Mouse (Mus musculus) midbrain, embryonic 13.5 days (tissue): ENCODE measurements at regions not wholly inside any gene's neighbourhood (a gene's known extent, or its start where the extent isn't known, plus 50 kb on each side); places are given as distances from the start of the nearest gene placed in this dataset.

ENCODE experiments used
- ATAC-seq: fragments of 200-750 bp; cut with Nextera tagmentation; 2 replicates; pipeline ENCODE4 v1.8.0; 2017; ENCODE audit warnings: mild to moderate bottlenecking, moderate TSS enrichment, moderate library complexity
- H3K27ac ChIP-seq: fragments of 300-500 bp; sonication (generic); 2 replicates; pipeline ENCODE4 v1.5.1; 2015; ENCODE audit warnings: inconsistent platforms, mild to moderate bottlenecking, moderate library complexity
- H3K27me3 ChIP-seq: fragments of 300-500 bp; sonication (generic); 2 replicates; pipeline ENCODE4 v1.6.1; 2015; ENCODE audit warnings: mild to moderate bottlenecking, inconsistent platforms
- H3K36me3 ChIP-seq: fragments of 300-500 bp; sonication (generic); 2 replicates; pipeline ENCODE4 v1.6.1; 2015; ENCODE audit warnings: mild to moderate bottlenecking, inconsistent platforms
- H3K4me1 ChIP-seq: fragments of 300-500 bp; sonication (generic); replicated peaks from 2 replicates; pipeline ENCODE4 v1.6.1; 2015; ENCODE audit warnings: inconsistent platforms
- H3K4me2 ChIP-seq: fragments of 300-500 bp; sonication (generic); replicated peaks from 2 replicates; pipeline ENCODE4 v1.6.1; 2015; ENCODE audit warnings: moderate library complexity, mild to moderate bottlenecking, inconsistent platforms
- H3K4me3 ChIP-seq: fragments of 300-500 bp; sonication (generic); replicated peaks from 2 replicates; pipeline ENCODE4 v1.5.1; 2015; ENCODE audit warnings: mild to moderate bottlenecking, inconsistent platforms
- H3K9ac ChIP-seq: fragments of 300-500 bp; sonication (generic); replicated peaks from 2 replicates; pipeline ENCODE4 v1.6.1; 2015; ENCODE audit warnings: mild to moderate bottlenecking, inconsistent platforms
- H3K9me3 ChIP-seq: fragments of 300-500 bp; sonication (generic); 2 replicates; pipeline ENCODE4 v1.6.1; 2016; ENCODE audit warnings: mild to moderate bottlenecking, inconsistent platforms
- WGBS: fragments of 180-500 bp; shearing (Covaris S2); methylation state at CpG from one replicate; pipeline ENCODE4 v1.1.7; 2015; 5-methylcytosine and 5-hydroxymethylcytosine counted together

GRCm38 (mm10) chr10:56453578-56454069 is 76.5 kb downstream of the Gja1 start:
- H3K9me3 ChIP-seq, result no peaks in the 10 kb centered on the region
- H3K27me3 ChIP-seq, result no peaks in the 10 kb centered on the region
- no peaks in the 10 kb centered on the region for H3K36me3 ChIP-seq
- ATAC-seq, result peak; percentile 56; the same call in 1 of the 2 replicates
- H3K9ac ChIP-seq, result no peak overlapping the region
- H3K4me2 ChIP-seq, result no peak overlapping the region
- H3K4me1 ChIP-seq, result no peaks in the 10 kb centered on the region
- WGBS, result 89% methylated on average over 4 of the region's 4 CpGs
- no peak overlapping the region for H3K27ac ChIP-seq
- no peak overlapping the region for H3K4me3 ChIP-seq

- Histone ChIP-seq H3K9ac (no peak overlapping the region), H3K27me3 (no peaks in the 10 kb centered on the region), H3K4me1 (no peaks in the 10 kb centered on the region), H3K36me3 (no peaks in the 10 kb centered on the region), H3K4me3 (no peak overlapping the region), H3K27ac (no peak overlapping the region), H3K4me2 (no peak overlapping the region), H3K9me3 (no peaks in the 10 kb centered on the region)
- 93% methylated on average over 2 of the region's 2 CpGs for WGBS
- ATAC-seq, result no peak
Observed at GRCm38 (mm10) chr10:56455867-56456468, 78.8 kb downstream of the Gja1 start.

GRCm38 (mm10) chr10:56468537-56468936 is 91.4 kb downstream of the Gja1 start:
- Histone ChIP-seq H3K36me3 (no peaks in the 10 kb centered on the region), H3K4me3 (no peak overlapping the region), H3K9ac (no peak overlapping the region), H3K27ac (no peak overlapping the region), H3K4me2 (no peak overlapping the region), H3K27me3 (no peaks in the 10 kb centered on the region), H3K4me1 (no peaks in the 10 kb centered on the region), H3K9me3 (no peaks in the 10 kb centered on the region)
- ATAC-seq, result no peak
- WGBS, result 69% methylated on average over 6 of the region's 6 CpGs

DNA sequence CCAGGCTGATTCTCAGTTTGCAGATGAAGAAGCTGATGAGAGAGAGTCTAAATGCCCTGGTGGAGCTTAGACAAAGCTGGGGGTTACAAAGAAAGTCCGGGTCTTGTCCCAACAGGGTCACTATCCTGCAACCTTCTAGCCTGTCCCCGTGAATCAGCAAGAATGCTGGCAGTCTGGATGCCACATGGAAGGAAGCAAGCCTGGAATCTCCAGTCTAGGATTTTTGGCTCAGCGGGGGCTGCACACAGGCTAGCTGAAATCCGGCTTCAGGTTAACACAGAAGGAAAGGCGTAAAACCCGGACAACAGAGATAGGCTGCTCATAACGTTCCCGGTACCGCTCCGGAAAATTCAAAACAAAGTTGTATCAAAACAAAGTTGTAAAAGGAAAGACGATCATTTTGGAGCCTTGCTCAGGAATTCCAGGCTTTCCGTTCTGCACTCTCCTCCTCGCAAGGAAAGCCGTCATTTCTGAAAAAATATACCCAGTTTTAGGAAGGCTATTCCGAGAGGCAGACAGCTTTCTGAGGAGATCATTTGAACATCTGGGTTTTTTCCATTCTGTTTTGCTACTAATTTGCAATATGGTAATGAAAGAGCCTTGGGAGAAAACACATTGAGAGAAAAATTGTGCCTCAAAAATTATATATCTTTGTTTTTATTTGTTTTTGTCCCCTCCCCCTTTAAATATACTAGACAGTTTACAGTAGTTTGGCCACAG is 92.0 kb downstream of the Gja1 start:
- Histone ChIP-seq H3K27me3 (no peaks in the 10 kb centered on the region), H3K4me2 (no peak overlapping the region), H3K4me3 (no peak overlapping the region), H3K4me1 (no peaks in the 10 kb centered on the region), H3K9me3 (no peaks in the 10 kb centered on the region), H3K9ac (no peak overlapping the region), H3K36me3 (no peaks in the 10 kb centered on the region), H3K27ac (no peak overlapping the region)
- no peak for ATAC-seq
- WGBS, result 60% methylated on average over 15 of the region's 15 CpGs

GRCm38 (mm10) chr10:56469895-56470294 is 92.8 kb downstream of the Gja1 start:
- 82% methylated on average over 3 of the region's 3 CpGs for WGBS
- H3K27me3 ChIP-seq, result no peaks in the 10 kb centered on the region
- no peak for ATAC-seq
- H3K4me2 ChIP-seq, result no peak overlapping the region
- no peaks in the 10 kb centered on the region for H3K36me3 ChIP-seq
- no peaks in the 10 kb centered on the region for H3K9me3 ChIP-seq
- H3K4me3 ChIP-seq, result no peak overlapping the region
- H3K9ac ChIP-seq, result no peak overlapping the region
- H3K27ac ChIP-seq, result no peak overlapping the region
- no peaks in the 10 kb centered on the region for H3K4me1 ChIP-seq

GRCm38 (mm10) chr10:56474951-56475350 is 97.8 kb downstream of the Gja1 start:
- H3K9me3 ChIP-seq, result no peaks in the 10 kb centered on the region
- H3K4me1 ChIP-seq, result no peaks in the 10 kb centered on the region
- H3K27me3 ChIP-seq, result no peaks in the 10 kb centered on the region
- H3K4me3 ChIP-seq, result no peak overlapping the region
- no peak for ATAC-seq
- no peaks in the 10 kb centered on the region for H3K36me3 ChIP-seq
- no peak overlapping the region for H3K27ac ChIP-seq
- H3K9ac ChIP-seq, result no peak overlapping the region
- H3K4me2 ChIP-seq, result no peak overlapping the region
- 71% methylated on average over 6 of the region's 6 CpGs for WGBS

- 51% methylated on average over 9 of the region's 9 CpGs for WGBS
- no peak overlapping the region for H3K4me3 ChIP-seq
- no peak for ATAC-seq
- no peaks in the 10 kb centered on the region for H3K9me3 ChIP-seq
- H3K27ac ChIP-seq, result no peak overlapping the region
- no peak overlapping the region for H3K9ac ChIP-seq
- no peaks in the 10 kb centered on the region for H3K36me3 ChIP-seq
- H3K27me3 ChIP-seq, result no peaks in the 10 kb centered on the region
- H3K4me1 ChIP-seq, result no peaks in the 10 kb centered on the region
- no peak overlapping the region for H3K4me2 ChIP-seq
Observed at GRCm38 (mm10) chr10:56482156-56482716, 105.1 kb downstream of the Gja1 start.

GRCm38 (mm10) chr10:56484931-56485330 is 107.8 kb downstream of the Gja1 start:
- H3K9me3 ChIP-seq, result no peaks in the 10 kb centered on the region
- whole genome bisulfite sequencing, result 92% methylated on average over 8 of the region's 8 CpGs

DNA sequence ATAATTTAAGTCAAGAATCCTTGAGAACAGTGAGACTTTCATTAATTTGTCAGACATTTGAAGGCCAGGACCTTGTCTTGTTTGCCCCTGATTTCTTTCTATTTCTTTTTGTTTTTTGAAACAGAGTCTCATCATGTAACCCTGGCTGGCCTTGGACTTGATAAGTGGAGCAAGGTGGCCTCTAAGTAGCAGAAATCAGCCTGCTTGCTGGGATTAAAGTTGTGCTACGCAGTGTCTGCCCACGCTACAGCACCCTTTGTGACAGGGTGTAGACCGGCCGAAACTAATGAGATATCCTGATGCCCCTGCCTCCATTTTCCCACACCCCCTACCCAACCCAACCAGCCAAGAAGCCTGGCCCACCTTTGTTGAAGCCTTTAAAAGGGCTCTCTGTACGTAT is 108.6 kb downstream of the Gja1 start:
- Histone ChIP-seq H3K9me3 (no peaks in the 10 kb centered on the region), H3K4me2 (no peak overlapping the region), H3K27ac (no peak overlapping the region), H3K36me3 (no peaks in the 10 kb centered on the region), H3K9ac (no peak overlapping the region), H3K4me1 (no peaks in the 10 kb centered on the region), H3K4me3 (no peak overlapping the region), H3K27me3 (no peaks in the 10 kb centered on the region)
- ATAC-seq, result no peak
- WGBS, result 88% methylated on average over 5 of the region's 5 CpGs

More at GRCm38 (mm10) chr10:56484931-56485330, 107.8 kb downstream of the Gja1 start:
- ATAC-seq, result no peak
- H3K4me3 ChIP-seq, result no peak overlapping the region
- H3K27ac ChIP-seq, result no peak overlapping the region
- no peaks in the 10 kb centered on the region for H3K4me1 ChIP-seq
- H3K36me3 ChIP-seq, result no peaks in the 10 kb centered on the region
- H3K4me2 ChIP-seq, result no peak overlapping the region
- no peaks in the 10 kb centered on the region for H3K27me3 ChIP-seq
- H3K9ac ChIP-seq, result no peak overlapping the region

GRCm38 (mm10) chr10:56486584-56486983 is 109.5 kb downstream of the Gja1 start:
- no peak overlapping the region for H3K4me2 ChIP-seq
- H3K4me3 ChIP-seq, result no peak overlapping the region
- H3K27ac ChIP-seq, result no peak overlapping the region
- no peaks in the 10 kb centered on the region for H3K27me3 ChIP-seq
- no peaks in the 10 kb centered on the region for H3K36me3 ChIP-seq
- H3K9ac ChIP-seq, result no peak overlapping the region
- 80% methylated on average over 6 of the region's 6 CpGs for WGBS
- H3K4me1 ChIP-seq, result no peaks in the 10 kb centered on the region
- H3K9me3 ChIP-seq, result no peaks in the 10 kb centered on the region
- no peak for ATAC-seq

- 75% methylated on average over 1 of the region's 1 CpGs for WGBS
Observed at GRCm38 (mm10) chr10:56493461-56493860, 116.3 kb downstream of the Gja1 start.

DNA sequence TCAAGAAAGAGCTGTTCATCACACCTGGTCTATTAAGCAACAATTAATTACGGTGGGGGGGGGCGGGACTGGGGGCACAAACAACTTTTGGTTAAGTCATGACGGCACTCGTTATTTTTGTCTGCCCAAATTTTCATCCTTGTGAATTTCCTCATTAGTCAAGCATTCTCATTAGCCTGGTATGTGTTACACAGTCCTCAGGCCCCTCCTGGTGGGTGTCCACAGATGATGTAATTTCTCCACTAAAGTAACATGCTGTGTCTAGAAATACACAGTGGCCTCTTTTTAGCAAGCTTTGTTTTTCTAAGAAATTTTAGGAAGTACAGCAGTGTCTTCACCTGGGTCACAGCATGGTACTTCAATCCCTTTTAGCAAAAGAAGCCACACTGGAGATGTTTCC is 118.2 kb downstream of the Gja1 start:
- Histone ChIP-seq H3K4me1 (no peaks in the 10 kb centered on the region), H3K27ac (no peak overlapping the region), H3K36me3 (no peaks in the 10 kb centered on the region), H3K9me3 (no peaks in the 10 kb centered on the region), H3K9ac (no peak overlapping the region), H3K27me3 (no peaks in the 10 kb centered on the region), H3K4me2 (no peak overlapping the region), H3K4me3 (no peak overlapping the region)
- ATAC-seq, result no peak
- WGBS, result 84% methylated on average over 4 of the region's 4 CpGs

More at GRCm38 (mm10) chr10:56493461-56493860, 116.3 kb downstream of the Gja1 start:
- no peak overlapping the region for H3K4me3 ChIP-seq
- H3K4me2 ChIP-seq, result no peak overlapping the region
- ATAC-seq, result no peak
- no peak overlapping the region for H3K9ac ChIP-seq
- no peaks in the 10 kb centered on the region for H3K9me3 ChIP-seq
- H3K27me3 ChIP-seq, result no peaks in the 10 kb centered on the region
- no peaks in the 10 kb centered on the region for H3K36me3 ChIP-seq
- no peak overlapping the region for H3K27ac ChIP-seq
- H3K4me1 ChIP-seq, result no peaks in the 10 kb centered on the region
